Mouse (Mus musculus): ENCODE measurements around the gene AU021092. TPM values are rescaled to one million over a fixed set of nuclear protein-coding genes. Genes with fewer than 3 reads are reported as not detected.

Gene AU021092
- 2.5 and 3.2 TPM in 2 replicates for polyA plus RNA-seq (2016; fragmentation: Nextera tagmentation; extraction: Ambion mirVana)

DNA sequence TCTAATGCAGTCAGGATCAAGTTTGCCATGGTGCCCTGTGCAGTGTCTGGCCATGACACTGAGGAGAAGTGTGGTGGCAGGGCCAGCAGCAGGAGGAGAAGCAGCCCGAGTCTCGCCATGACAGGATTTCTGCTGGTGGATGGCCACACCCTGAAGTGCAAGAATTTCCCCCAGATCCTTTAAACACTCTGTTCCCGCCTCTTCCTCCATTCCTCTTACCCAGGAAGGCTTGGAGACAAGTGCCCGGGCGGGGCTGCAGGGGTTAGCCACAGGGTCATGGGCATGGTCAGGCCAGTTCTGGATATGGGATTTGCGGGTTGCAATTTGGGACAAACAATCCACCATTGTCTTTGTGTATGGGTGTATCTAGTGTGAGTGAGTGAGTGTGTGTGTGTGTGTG, at the start of gene AU021092:
Gene AU021092, minus strand, starts transcription at position 160 of the 400 bp plus-strand sequence.
- no peak; the same call in 1 of the 2 replicates for ATAC-seq (ENCODE audit: insufficient number of reproducible peaks, low FRiP score)
- Histone ChIP-seq H3K4me3 (no peak within 1 kb of the TSS), H3K27ac (ENCODE audit: poor library complexity, severe bottlenecking) (no peak within 1 kb of the TSS), H3K4me2 (peak within 1 kb of the TSS; percentile 21; the same call in 1 of the 2 replicates), H3K4me1 (replicated peaks) (peaks cover 7% of the 10 kb centered on the region), H3K9me3 (replicated peaks) (no peaks in the 10 kb centered on the region), H3K36me3 (no peaks in the 10 kb centered on the region), H3K27me3 (replicated peaks) (peaks cover 6% of the 10 kb centered on the region; the same call in 1 of the 2 replicates), H3K9ac (no peak within 1 kb of the TSS)
- 58% methylated on average over 6 of the region's 6 CpGs for WGBS

DNA sequence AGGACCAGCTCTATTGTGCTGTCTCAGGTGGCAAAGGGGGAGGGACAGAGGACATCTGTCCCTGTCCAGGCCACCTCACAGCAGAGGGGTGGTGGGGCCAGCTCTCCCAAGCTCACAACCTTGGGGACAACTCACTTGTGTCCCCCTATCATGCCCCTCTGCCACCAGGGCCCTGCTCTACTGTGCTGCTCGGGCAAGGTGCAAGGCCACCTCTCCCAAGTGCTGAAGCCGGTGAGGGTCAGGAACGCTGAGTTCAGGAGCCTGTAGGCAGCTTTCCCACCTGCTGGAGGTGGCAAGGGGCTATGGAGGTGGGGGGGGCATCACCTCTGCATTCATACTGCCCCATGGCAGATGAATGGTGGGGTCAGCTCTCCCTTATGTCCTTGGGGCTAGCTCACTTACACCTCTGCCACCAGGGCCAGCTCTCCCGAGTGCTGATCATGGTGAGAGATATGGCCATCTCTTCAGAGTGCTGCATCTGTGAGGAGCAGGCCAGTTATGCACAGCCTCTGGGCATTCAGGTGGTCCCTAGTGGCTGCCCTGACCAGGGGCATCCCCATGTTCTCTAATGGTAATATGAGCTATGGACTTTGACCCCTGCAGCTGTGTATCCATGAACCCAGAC, 49.4 kb upstream of the AU021092 start:
- no peaks in the 10 kb centered on the region for H3K36me3 ChIP-seq
- H3K27me3 ChIP-seq (replicated peaks) = no peaks in the 10 kb centered on the region
- H3K4me1 ChIP-seq (replicated peaks) = no peaks in the 10 kb centered on the region
- WGBS = 73% methylated on average over 4 of the region's 4 CpGs
- no peak overlapping the region for H3K9ac ChIP-seq
- no peak overlapping the region for H3K27ac ChIP-seq (ENCODE audit: poor library complexity, severe bottlenecking)
- ATAC-seq (ENCODE audit: insufficient number of reproducible peaks, low FRiP score) = no peak
- no peak overlapping the region for H3K4me2 ChIP-seq
- no peak overlapping the region for H3K4me3 ChIP-seq
- no peaks in the 10 kb centered on the region for H3K9me3 ChIP-seq (replicated peaks)

DNA sequence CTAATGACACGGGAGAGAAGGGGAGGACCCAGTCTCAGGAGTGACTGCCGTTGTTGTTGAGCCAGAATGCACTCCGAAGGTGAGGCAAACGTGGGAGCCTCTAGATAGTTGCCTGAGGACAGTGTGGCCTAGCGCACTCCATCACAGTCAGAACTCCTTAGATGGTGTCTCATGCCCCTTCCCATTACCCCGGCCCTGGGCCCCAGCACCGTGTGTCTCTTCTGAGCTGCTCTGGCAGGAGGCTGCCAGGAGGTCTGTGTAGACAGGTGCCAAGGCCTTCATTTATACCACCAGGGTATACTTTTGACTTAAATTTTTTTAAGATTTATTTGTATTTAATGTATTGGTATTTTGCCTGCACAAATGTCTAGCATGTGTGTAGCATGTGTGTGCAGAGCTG, 41.8 kb upstream of the AU021092 start:
- Histone ChIP-seq H3K9me3 (replicated peaks) (peaks cover 8% of the 10 kb centered on the region; the same call in 1 of the 2 replicates), H3K4me3 (no peak overlapping the region), H3K4me2 (no peak overlapping the region), H3K9ac (no peak overlapping the region), H3K27ac (ENCODE audit: poor library complexity, severe bottlenecking) (no peak overlapping the region), H3K27me3 (replicated peaks) (no peaks in the 10 kb centered on the region), H3K4me1 (replicated peaks) (no peaks in the 10 kb centered on the region), H3K36me3 (no peaks in the 10 kb centered on the region)
- 81% methylated on average over 7 of the region's 7 CpGs for WGBS
- ATAC-seq (ENCODE audit: insufficient number of reproducible peaks, low FRiP score) = no peak

DNA sequence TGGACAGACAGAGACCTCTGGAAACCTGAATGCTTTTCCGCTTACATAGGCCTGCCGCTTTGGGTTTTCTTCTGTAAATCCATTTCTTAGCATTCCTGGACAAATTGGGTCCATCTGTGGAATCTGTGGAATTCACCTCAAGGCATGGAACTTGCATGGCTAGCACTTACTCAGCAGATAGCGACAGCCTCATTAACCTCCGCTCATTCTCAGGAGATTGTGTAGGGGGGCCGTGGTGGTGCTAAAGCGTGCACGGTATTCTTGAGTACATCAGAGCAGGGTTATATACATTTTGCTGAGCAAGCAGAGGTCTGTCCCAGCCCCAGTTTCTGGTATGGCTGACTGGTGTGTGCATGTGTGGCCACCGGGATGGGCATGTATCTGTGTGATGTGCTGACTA, 41.1 kb upstream of the AU021092 start:
- Histone ChIP-seq H3K4me1 (replicated peaks) (no peaks in the 10 kb centered on the region), H3K4me3 (no peak overlapping the region), H3K27ac (ENCODE audit: poor library complexity, severe bottlenecking) (no peak overlapping the region), H3K9me3 (replicated peaks) (peaks cover 8% of the 10 kb centered on the region; the same call in 1 of the 2 replicates), H3K4me2 (no peak overlapping the region), H3K36me3 (no peaks in the 10 kb centered on the region), H3K9ac (no peak overlapping the region), H3K27me3 (replicated peaks) (no peaks in the 10 kb centered on the region)
- no peak for ATAC-seq (ENCODE audit: insufficient number of reproducible peaks, low FRiP score)
- 59% methylated on average over 8 of the region's 8 CpGs for WGBS

DNA sequence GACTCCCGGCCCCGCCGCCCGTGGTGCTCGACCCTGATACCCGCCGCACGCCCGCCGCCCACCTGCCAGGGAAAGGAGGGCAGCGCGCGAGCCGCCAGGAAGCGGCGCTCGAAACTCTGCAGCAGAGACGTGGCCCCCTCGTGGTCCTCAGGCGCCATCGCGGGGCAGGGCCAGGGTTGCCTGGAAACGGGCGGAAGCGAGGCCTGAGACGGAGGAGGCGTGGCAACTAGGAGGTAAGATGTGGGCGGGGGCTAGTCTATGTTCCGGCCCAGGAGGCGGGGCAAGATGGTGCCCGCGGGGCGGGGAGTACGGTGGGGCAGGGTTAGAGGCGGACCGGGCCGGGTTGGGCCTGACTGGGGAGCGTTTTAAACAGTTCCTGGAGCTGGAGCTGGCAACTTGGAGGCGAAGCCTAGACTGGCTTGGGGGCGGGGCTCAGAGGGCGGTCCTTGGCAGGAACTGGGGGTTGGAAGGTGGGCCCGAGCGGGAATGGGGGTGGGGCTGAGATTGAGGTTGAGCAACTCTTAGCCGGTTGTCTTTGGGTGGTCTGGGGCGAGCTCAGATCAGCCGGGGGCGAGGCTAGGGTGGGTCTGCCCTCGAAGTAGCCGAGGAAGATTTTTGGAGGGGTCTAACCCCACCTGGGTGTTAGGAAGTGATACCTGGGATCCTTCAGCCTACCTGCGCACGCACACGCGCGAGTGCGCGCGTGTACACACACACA, 33.8 kb upstream of the AU021092 start, which contains the start of gene Eef2kmt:
Gene Eef2kmt, minus strand, starts transcription at position 205 of the 718 bp plus-strand sequence.
- H3K4me3 ChIP-seq = peak within 1 kb of the TSS; percentile 67
- 3% methylated on average over 57 of the region's 57 CpGs for WGBS
- ATAC-seq (ENCODE audit: insufficient number of reproducible peaks, low FRiP score) = peak; percentile 96

DNA sequence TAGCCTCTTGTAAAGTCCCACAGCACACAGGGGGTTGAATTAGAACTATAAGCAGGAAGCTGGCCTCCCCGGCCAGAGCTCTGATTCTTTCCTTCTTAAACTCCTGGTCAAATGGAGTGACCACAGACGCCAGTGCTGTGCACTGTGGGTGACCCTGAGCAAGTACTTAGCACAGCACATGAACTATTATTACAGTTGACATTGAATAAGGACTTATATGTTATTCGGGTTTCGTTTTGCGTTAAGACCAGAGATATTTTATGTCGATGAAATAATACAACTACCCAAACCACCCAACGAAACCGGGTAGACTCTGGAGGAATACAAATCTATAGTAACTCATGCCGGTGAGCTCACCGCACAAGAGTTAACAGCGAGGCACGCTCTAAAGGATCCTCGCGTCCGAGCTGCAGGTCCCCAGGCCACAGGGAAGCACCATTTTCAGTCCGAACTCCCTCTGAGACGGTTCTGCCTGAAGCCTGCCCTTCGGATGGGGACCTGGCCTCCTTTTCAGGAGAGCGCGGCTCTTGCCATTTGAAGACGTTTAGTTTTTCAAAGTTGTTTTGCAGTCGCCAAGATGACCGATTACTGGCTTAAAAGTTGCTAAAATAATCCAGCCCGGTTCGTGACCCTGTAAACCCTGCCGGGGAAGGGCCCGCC, 33.1 kb upstream of the AU021092 start:
- Histone ChIP-seq H3K27me3 (replicated peaks) (no peaks in the 10 kb centered on the region), H3K4me2 (peak overlapping the region; percentile 77), H3K9me3 (replicated peaks) (no peaks in the 10 kb centered on the region), H3K9ac (peak overlapping the region; percentile 77), H3K4me1 (replicated peaks) (peaks cover 12% of the 10 kb centered on the region), H3K4me3 (peak overlapping the region; percentile 67), H3K27ac (ENCODE audit: poor library complexity, severe bottlenecking) (peak overlapping the region; percentile 72), H3K36me3 (peaks cover 19% of the 10 kb centered on the region)
- ATAC-seq (ENCODE audit: insufficient number of reproducible peaks, low FRiP score) = no peak
- WGBS = 2% methylated on average over 27 of the region's 27 CpGs

More for the DNA sequence above, 33.8 kb upstream of the AU021092 start, which contains the start of gene Eef2kmt:
- Histone ChIP-seq H3K4me1 (replicated peaks) (peaks cover 12% of the 10 kb centered on the region), H3K9me3 (replicated peaks) (no peaks in the 10 kb centered on the region), H3K9ac (peak within 1 kb of the TSS; percentile 77), H3K27me3 (replicated peaks) (no peaks in the 10 kb centered on the region), H3K27ac (ENCODE audit: poor library complexity, severe bottlenecking) (peak within 1 kb of the TSS; percentile 72), H3K36me3 (peaks cover 12% of the 10 kb centered on the region), H3K4me2 (peak within 1 kb of the TSS; percentile 77)

DNA sequence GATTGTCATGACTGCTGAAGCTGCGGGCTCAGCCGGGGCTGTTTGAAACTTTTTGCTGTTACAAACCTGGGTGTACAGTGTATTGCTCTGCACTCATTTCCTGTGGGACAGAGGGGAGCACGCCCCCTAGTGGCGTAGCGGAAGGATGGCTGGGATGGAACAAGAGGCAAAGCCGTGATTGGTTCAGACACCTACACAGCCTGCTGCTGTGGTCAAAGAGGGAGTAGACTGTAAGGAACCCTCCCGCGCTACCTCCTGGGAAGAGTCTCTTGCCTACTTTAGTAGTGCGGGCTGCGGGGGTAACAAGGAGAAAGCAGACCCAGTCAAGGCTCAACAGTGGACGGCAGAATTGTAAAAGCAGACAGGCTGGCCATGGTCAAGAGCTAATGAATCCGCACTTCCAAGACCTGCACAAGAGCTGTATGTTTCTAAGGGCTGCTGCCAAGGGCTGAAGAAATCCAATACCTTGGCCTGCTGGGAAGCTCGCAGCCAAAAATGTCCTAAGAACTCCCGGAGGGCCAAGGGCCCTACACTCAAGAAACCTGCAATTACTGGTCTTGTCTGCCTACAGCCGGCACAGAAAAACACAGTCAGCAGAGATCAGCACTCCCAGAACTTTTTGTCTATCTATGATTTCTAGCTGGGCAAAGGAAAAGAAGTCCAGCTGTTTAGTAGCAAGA, 32.4 kb upstream of the AU021092 start:
- no peaks in the 10 kb centered on the region for H3K9me3 ChIP-seq (replicated peaks)
- WGBS = 6% methylated on average over 15 of the region's 15 CpGs
- peaks cover 26% of the 10 kb centered on the region for H3K36me3 ChIP-seq
- H3K4me3 ChIP-seq = peak overlapping the region; percentile 67
- peaks cover 12% of the 10 kb centered on the region for H3K4me1 ChIP-seq (replicated peaks)
- peak overlapping the region; percentile 75 for H3K27ac ChIP-seq (ENCODE audit: poor library complexity, severe bottlenecking)
- peak overlapping the region; percentile 77 for H3K4me2 ChIP-seq
- no peaks in the 10 kb centered on the region for H3K27me3 ChIP-seq (replicated peaks)
- H3K9ac ChIP-seq = peak overlapping the region; percentile 77
- ATAC-seq (ENCODE audit: insufficient number of reproducible peaks, low FRiP score) = peak; percentile 65

DNA sequence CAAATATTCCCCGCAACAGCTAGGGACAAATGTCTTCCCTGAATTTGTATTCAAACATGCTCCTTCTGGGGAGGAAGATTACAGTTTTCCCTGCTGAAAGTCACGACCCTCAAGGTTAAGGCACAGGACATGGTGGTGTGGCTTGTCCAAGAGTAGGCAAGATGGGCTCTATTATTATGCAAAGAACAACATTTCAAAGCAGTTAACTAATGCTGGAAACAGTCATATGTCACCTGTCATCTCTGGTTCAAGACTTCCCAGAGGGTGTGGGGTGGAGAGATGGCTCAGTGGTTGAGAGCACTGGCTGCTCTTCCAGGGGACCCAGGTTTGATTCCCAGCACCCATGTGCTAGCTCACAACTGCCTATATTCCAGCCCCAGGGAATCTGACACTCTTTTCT, 30.2 kb upstream of the AU021092 start:
- H3K9me3 ChIP-seq (replicated peaks) = no peaks in the 10 kb centered on the region
- H3K27me3 ChIP-seq (replicated peaks) = no peaks in the 10 kb centered on the region
- 88% methylated on average over 2 of the region's 2 CpGs for WGBS
- H3K36me3 ChIP-seq = peaks cover 49% of the 10 kb centered on the region
- H3K27ac ChIP-seq (ENCODE audit: poor library complexity, severe bottlenecking) = no peak overlapping the region
- no peak overlapping the region for H3K4me2 ChIP-seq
- no peak for ATAC-seq (ENCODE audit: insufficient number of reproducible peaks, low FRiP score)
- no peak overlapping the region for H3K4me3 ChIP-seq
- H3K9ac ChIP-seq = no peak overlapping the region
- H3K4me1 ChIP-seq (replicated peaks) = peaks cover 12% of the 10 kb centered on the region

DNA sequence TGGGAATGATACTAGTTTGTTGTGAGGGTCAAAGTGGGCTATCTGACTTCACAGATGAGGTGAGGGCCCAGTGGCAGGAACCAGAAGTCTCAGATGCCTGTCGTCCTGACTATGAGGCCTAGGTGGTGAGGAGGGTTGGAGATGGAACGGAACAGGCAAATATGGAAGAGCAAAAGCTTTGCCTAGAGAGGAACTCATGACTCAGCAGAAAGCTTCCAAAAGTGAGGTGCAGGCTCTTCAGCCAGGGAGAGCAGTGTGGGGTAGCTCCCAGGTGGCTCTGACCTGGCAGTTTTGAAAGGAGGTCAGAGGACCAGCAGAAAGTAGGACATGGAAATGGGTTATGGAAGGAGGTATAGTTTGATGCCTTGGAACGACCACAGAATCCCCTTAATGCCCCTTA, 28.8 kb upstream of the AU021092 start:
- H3K9ac ChIP-seq = no peak overlapping the region
- H3K36me3 ChIP-seq = peaks cover 59% of the 10 kb centered on the region
- H3K9me3 ChIP-seq (replicated peaks) = no peaks in the 10 kb centered on the region
- WGBS = 80% methylated on average over 3 of the region's 3 CpGs
- H3K27me3 ChIP-seq (replicated peaks) = no peaks in the 10 kb centered on the region
- H3K27ac ChIP-seq (ENCODE audit: poor library complexity, severe bottlenecking) = no peak overlapping the region
- H3K4me3 ChIP-seq = no peak overlapping the region
- no peak for ATAC-seq (ENCODE audit: insufficient number of reproducible peaks, low FRiP score)
- H3K4me2 ChIP-seq = no peak overlapping the region
- peaks cover 12% of the 10 kb centered on the region for H3K4me1 ChIP-seq (replicated peaks)

DNA sequence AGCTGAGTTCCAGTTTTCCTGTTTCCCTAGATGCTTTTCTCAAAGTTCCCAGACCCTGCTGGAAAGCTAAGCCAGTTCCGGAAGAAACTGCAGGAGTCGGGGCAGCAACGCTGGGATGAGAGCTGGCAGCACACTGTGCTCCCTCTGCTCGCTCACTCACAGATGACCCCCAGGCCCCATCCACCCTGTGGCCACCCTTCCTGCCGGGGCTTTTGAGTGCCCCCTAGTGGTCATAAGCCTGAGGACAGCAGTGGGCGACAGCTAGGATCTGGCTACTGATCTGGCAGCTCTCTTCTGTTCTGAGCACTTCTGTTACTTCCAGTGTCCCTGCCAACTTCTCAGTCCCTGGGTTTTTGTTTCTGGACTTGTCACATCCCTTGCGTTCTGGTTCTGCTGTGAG, 22.3 kb upstream of the AU021092 start:
- peak; percentile 63; the same call in 1 of the 2 replicates for ATAC-seq (ENCODE audit: insufficient number of reproducible peaks, low FRiP score)
- no peaks in the 10 kb centered on the region for H3K27me3 ChIP-seq (replicated peaks)
- no peak overlapping the region for H3K4me3 ChIP-seq
- no peaks in the 10 kb centered on the region for H3K9me3 ChIP-seq (replicated peaks)
- no peak overlapping the region for H3K4me2 ChIP-seq
- H3K36me3 ChIP-seq = peaks cover 91% of the 10 kb centered on the region
- H3K4me1 ChIP-seq (replicated peaks) = no peaks in the 10 kb centered on the region
- 38% methylated on average over 7 of the region's 7 CpGs for WGBS
- H3K27ac ChIP-seq (ENCODE audit: poor library complexity, severe bottlenecking) = no peak overlapping the region
- no peak overlapping the region for H3K9ac ChIP-seq

Measured in heart, embryonic 12.5 days (tissue).